Mouse (Mus musculus): ENCODE data around the gene Rasgrf1. TPM values are rescaled to one million over a fixed set of nuclear protein-coding genes. Genes with fewer than 3 reads are reported as not detected.

Rasgrf1 gene
- total and polyA plus RNA-seq, 3 experiments: not detected

DNA sequence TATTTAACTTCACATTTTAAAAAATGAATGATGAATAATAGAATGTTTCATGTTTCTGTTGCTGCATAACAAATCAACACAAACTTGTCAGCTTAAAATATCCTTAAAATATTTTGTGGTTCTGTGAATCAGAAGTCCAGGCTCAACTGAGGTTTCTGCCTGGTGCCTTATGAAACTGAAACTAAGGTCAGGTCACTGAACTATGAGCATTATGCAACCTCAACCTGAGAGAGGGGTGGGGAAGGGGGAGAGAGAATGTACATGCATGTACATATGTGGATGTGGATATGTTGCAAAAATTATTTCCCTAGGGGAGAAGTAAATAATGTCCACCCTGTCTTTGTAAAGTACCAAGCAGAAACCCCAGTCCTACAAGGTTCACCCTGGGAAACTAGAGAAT is 18.8 kb downstream of the Rasgrf1 start:
- no peak for DNase-seq (ENCODE audit: extremely low read depth)
- dilution Hi-C loops (cut with MboI; ENCODE audit: extremely low pct_ligation_motif_present, extremely low pct_unique_long_range_greater_than_20kb, low sequenced_read_pairs): no loop called here
- Histone ChIP-seq H3K4me1 (ENCODE audit: control insufficient read depth in 1 of 2, insufficient read depth in 2 of 2) (peaks cover 0 to 14% of the 10 kb centered on the region in 2 experiments; a peak in 2 of 4 replicates), H3K4me3 (replicated peaks in 1 of 3; ENCODE audit: low read depth in 2 of 3, low read length in 2 of 3, poor library complexity in 1 of 3) (no peak overlapping the region), H3K27ac (ENCODE audit: insufficient read depth, low read depth) (no peak overlapping the region), H3K9me3 (replicated peaks; ENCODE audit: low read length) (no peaks in the 10 kb centered on the region), H3K27me3 (replicated peaks) (no peaks in the 10 kb centered on the region), H3K36me3 (replicated peaks in 1 of 2; ENCODE audit: control insufficient read depth in 1 of 2, insufficient read depth in 1 of 2, low read length in 1 of 2) (no peaks in the 10 kb centered on the region), H3K9ac (ENCODE audit: insufficient read depth, low read depth) (no peak overlapping the region), H3K4me2 (ENCODE audit: insufficient read depth, low read depth, poor library complexity, severe bottlenecking) (no peak overlapping the region), H3K79me2 (replicated peaks; ENCODE audit: control insufficient read depth, extremely low read depth, insufficient read depth, poor library complexity, severe bottlenecking) (no peaks in the 10 kb centered on the region)
- in situ Hi-C loops (cut with MboI; ENCODE audit: low pct_ligation_motif_present, low pct_unique_long_range_greater_than_20kb, low sequenced_read_pairs): no loop called here
- TF ChIP-seq IRF4 (IDR thresholded peaks at IDR 0.05; ENCODE audit: low read depth, low read length): peak; percentile 24; the same call in 1 of the 2 replicates
- TF ChIP-seq ZNF384 (IDR thresholded peaks at IDR 0.05; ENCODE audit: low read depth, low read length): no peak
- TF ChIP-seq SIN3A (IDR thresholded peaks at IDR 0.05; ENCODE audit: low read length): no peak

DNA sequence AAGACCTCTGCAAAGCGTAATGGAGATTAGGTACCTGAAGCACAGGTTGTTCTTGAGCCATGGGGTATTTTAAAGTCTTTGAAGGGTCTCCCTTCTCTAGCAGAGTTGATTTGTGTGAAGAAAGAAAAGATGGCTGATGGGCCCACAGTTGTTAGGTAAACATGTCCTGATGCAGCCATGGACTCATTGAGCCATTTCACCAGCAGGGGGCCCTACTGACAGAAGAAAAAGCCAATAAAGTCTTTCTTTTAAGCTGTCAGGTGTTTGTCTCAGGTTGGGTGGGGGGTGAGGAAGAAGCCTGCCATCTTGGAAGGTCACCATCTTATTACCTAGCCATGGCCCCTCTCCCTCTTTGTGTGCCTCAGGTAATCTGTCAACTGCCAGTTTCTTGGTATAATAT is 30.7 kb downstream of the Rasgrf1 start:
- Histone ChIP-seq H3K36me3 (replicated peaks in 1 of 2; ENCODE audit: control insufficient read depth in 1 of 2, insufficient read depth in 1 of 2, low read length in 1 of 2) (no peaks in the 10 kb centered on the region), H3K79me2 (replicated peaks; ENCODE audit: control insufficient read depth, extremely low read depth, insufficient read depth, poor library complexity, severe bottlenecking) (no peaks in the 10 kb centered on the region), H3K9me3 (replicated peaks; ENCODE audit: low read length) (no peaks in the 10 kb centered on the region), H3K27me3 (replicated peaks) (no peaks in the 10 kb centered on the region), H3K4me2 (ENCODE audit: insufficient read depth, low read depth, poor library complexity, severe bottlenecking) (no peak overlapping the region), H3K4me3 (replicated peaks in 1 of 3; ENCODE audit: low read depth in 2 of 3, low read length in 2 of 3, poor library complexity in 1 of 3) (no peak overlapping the region), H3K4me1 (ENCODE audit: control insufficient read depth in 1 of 2, insufficient read depth in 2 of 2) (no peaks in the 10 kb centered on the region), H3K9ac (ENCODE audit: insufficient read depth, low read depth) (no peak overlapping the region), H3K27ac (ENCODE audit: insufficient read depth, low read depth) (no peak overlapping the region)
- DNase-seq (ENCODE audit: extremely low read depth): peak; percentile 21
- dilution Hi-C loops (cut with MboI; ENCODE audit: extremely low pct_ligation_motif_present, extremely low pct_unique_long_range_greater_than_20kb, low sequenced_read_pairs): no loop called here
- TF ChIP-seq NRF1 (IDR thresholded peaks at IDR 0.05; ENCODE audit: low read depth, low read length): no peak
- no peak for TF ChIP-seq MYC (IDR thresholded peaks at IDR 0.05; ENCODE audit: low read depth, low read length)
- peak; percentile 41 for TF ChIP-seq SMC3 (IDR thresholded peaks at IDR 0.05; ENCODE audit: low read depth, low read length)
- no peak for TF ChIP-seq JUN (IDR thresholded peaks at IDR 0.05; ENCODE audit: insufficient read depth, low read depth, low read length)
- TF ChIP-seq TCF12 (IDR thresholded peaks at IDR 0.05; ENCODE audit: low read depth, low read length): no peak
- no peak for TF ChIP-seq ETS1 (conservative IDR thresholded peaks at IDR 0.05; ENCODE audit: low read depth, low read length)
- TF ChIP-seq GABPA (IDR thresholded peaks at IDR 0.05; ENCODE audit: insufficient replicate concordance, low read depth, low read length): no peak
- TF ChIP-seq RAD21 (IDR thresholded peaks at IDR 0.05; ENCODE audit: low read depth, low read length): peak; percentile 18
- TF ChIP-seq CHD1 (IDR thresholded peaks at IDR 0.05; ENCODE audit: low read depth, low read length): no peak
- TF ChIP-seq POLR2AphosphoS2 (IDR thresholded peaks at IDR 0.05; ENCODE audit: low read depth, low read length): no peak
- TF ChIP-seq TBP (conservative IDR thresholded peaks at IDR 0.05; ENCODE audit: low read depth, low read length): no peak
- no peak for TF ChIP-seq UBTF (IDR thresholded peaks at IDR 0.05; ENCODE audit: low read depth, low read length)
- no peak for TF ChIP-seq E2F4 (IDR thresholded peaks at IDR 0.05; ENCODE audit: insufficient replicate concordance, low read depth, low read length)
- no peak for TF ChIP-seq BHLHE40 (IDR thresholded peaks at IDR 0.05; ENCODE audit: low read depth, low read length)
- peak; percentile 11 to 53; a peak in 2 of 4 replicates for TF ChIP-seq CTCF (conservative IDR thresholded peaks at IDR 0.05 in 1 of 2, IDR thresholded peaks at IDR 0.05 in 1 of 2; ENCODE audit: low read depth in 2 of 2, low read length in 2 of 2)
- in situ Hi-C loops (cut with MboI; ENCODE audit: low pct_ligation_motif_present, low pct_unique_long_range_greater_than_20kb, low sequenced_read_pairs): no loop called here
